Mouse (Mus musculus) B cell, adult 67 days (primary cell): ENCODE data around the gene Olfr597. TPM values are rescaled to one million over a fixed set of nuclear protein-coding genes. Genes with fewer than 3 reads are reported as not detected.

Experiments used
- total RNA-seq, 2 experiments: library from RNA; stranded (reverse); gene quantifications; 4 replicates each; pipeline ENCODE4 v1.2.4; 2023

Gene Olfr597
- not detected for total RNA-seq

GRCm38 (mm10) chr7:103316015-103316414 lies at the start of gene Olfr597:
Olfr597 (plus strand) TSS chr7:103316315.

GRCm38 (mm10) chr7:103305348-103305747 lies 10.8 kb upstream of the Olfr597 start, which contains the start of gene Olfr596:
Olfr596 (plus strand) TSS chr7:103305648.

GRCm38 (mm10) chr7:103323268-103323667 lies 7.2 kb downstream of the Olfr597 start, which contains the start of gene Olfr598:
Olfr598 (plus strand) TSS chr7:103323568.

GRCm38 (mm10) chr7:103335617-103336016 lies 19.5 kb downstream of the Olfr597 start, which contains the start of gene Olfr599:
Olfr599 (plus strand) TSS chr7:103335917.

GRCm38 (mm10) chr7:103349569-103349968 lies 33.5 kb downstream of the Olfr597 start, which contains the start of gene Olfr600:
Olfr600 (minus strand) TSS chr7:103349669.

GRCm38 (mm10) chr7:103362555-103362954 lies 46.4 kb downstream of the Olfr597 start, which contains the start of gene Olfr601:
Olfr601 (minus strand) TSS chr7:103362655.

Other genes starting within 250 kb of the Olfr597 start
- gene Olfr584, start 234.4 kb upstream of the Olfr597 start, total RNA-seq = not detected
- not detected for gene Olfr585, start 218.6 kb upstream of the Olfr597 start, total RNA-seq
- gene Olfr586, start 190.7 kb upstream of the Olfr597 start, total RNA-seq = not detected
- not detected for gene Olfr588-ps1, start 175.4 kb upstream of the Olfr597 start, total RNA-seq
- gene Olfr589, start 160.0 kb upstream of the Olfr597 start, total RNA-seq = not detected
- not detected for gene Olfr591, start 138.0 kb upstream of the Olfr597 start, total RNA-seq
- gene Olfr592, start 131.5 kb upstream of the Olfr597 start, total RNA-seq = not detected
- gene Olfr593, start 104.5 kb upstream of the Olfr597 start, total RNA-seq = not detected
- gene Olfr594, start 99.3 kb upstream of the Olfr597 start, total RNA-seq = not detected
- not detected for gene Usp17ld, start 63.8 kb upstream of the Olfr597 start, total RNA-seq
- gene Olfr596, start 10.7 kb upstream of the Olfr597 start, total RNA-seq = not detected
- gene Olfr598, start 7.3 kb downstream of the Olfr597 start, total RNA-seq = not detected
- not detected for gene Olfr599, start 19.6 kb downstream of the Olfr597 start, total RNA-seq
- not detected for gene Olfr600, start 33.4 kb downstream of the Olfr597 start, total RNA-seq
- gene Olfr601, start 46.3 kb downstream of the Olfr597 start, total RNA-seq = not detected
- not detected for gene Olfr603, start 69.9 kb downstream of the Olfr597 start, total RNA-seq
- not detected for gene Usp17lc, start 98.8 kb downstream of the Olfr597 start, total RNA-seq
- not detected for gene Olfr605, start 129.1 kb downstream of the Olfr597 start, total RNA-seq
- not detected for gene Olfr606, start 132.7 kb downstream of the Olfr597 start, total RNA-seq
- gene Olfr607, start 147.8 kb downstream of the Olfr597 start, total RNA-seq = not detected
- gene Olfr608, start 153.6 kb downstream of the Olfr597 start, total RNA-seq = not detected
- gene Olfr609, start 181.7 kb downstream of the Olfr597 start, total RNA-seq = not detected
- gene Olfr610, start 195.8 kb downstream of the Olfr597 start, total RNA-seq = not detected
- not detected for gene Olfr611, start 204.5 kb downstream of the Olfr597 start, total RNA-seq
- not detected for gene Olfr612, start 226.4 kb downstream of the Olfr597 start, total RNA-seq
- not detected for gene Olfr613, start 231.8 kb downstream of the Olfr597 start, total RNA-seq
- not detected for gene Olfr615, start 239.8 kb downstream of the Olfr597 start, total RNA-seq